Mouse (Mus musculus): Measurements from ENCODE around the gene Sirpa. TPM values are rescaled to one million over a fixed set of nuclear protein-coding genes. Genes with fewer than 3 reads are reported as not detected.
A peak's percentile ranks its signal among the peaks of the same experiment; 100 is the strongest.

The Sirpa gene
- polyA plus RNA-seq, 1 experiment from 2014 or later = 17.6 TPM

DNA sequence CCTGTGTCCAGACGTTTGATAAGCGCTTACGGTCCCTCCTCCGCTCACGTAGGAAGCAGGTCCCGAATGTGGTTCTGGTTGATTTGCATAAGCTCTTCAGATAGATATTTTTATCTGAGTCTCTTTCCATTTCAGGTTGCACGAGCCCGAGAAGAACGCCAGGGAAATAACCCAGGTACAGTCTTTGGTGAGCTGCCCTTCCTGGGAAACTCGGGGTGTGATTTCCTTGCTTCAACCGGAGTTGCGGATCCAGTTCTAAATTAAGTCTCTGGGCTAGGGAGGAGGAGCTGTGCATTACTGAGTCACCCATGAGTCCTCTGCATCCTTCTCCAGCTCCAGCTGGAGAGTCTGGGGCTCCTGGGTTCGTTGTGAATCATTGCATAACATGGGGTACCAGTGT lies 35.2 kb downstream of the Sirpa start:
- Histone ChIP-seq H3K4me2 (peak overlapping the region; percentile 55), H3K27ac (replicated peaks) (peak overlapping the region; percentile 40), H3K36me3 (peaks cover 41% of the 10 kb centered on the region), H3K4me3 (peak overlapping the region; percentile 27), H3K9ac (peak overlapping the region; percentile 50), H3K9me3 (no peaks in the 10 kb centered on the region), H3K27me3 (replicated peaks) (no peaks in the 10 kb centered on the region), H3K4me1 (peaks cover 36% of the 10 kb centered on the region)
- WGBS = 34% methylated on average over 13 of the region's 13 CpGs
- no peak for ATAC-seq (ENCODE audit: extremely low read depth, insufficient number of reproducible peaks, low FRiP score, low TSS enrichment)

DNA sequence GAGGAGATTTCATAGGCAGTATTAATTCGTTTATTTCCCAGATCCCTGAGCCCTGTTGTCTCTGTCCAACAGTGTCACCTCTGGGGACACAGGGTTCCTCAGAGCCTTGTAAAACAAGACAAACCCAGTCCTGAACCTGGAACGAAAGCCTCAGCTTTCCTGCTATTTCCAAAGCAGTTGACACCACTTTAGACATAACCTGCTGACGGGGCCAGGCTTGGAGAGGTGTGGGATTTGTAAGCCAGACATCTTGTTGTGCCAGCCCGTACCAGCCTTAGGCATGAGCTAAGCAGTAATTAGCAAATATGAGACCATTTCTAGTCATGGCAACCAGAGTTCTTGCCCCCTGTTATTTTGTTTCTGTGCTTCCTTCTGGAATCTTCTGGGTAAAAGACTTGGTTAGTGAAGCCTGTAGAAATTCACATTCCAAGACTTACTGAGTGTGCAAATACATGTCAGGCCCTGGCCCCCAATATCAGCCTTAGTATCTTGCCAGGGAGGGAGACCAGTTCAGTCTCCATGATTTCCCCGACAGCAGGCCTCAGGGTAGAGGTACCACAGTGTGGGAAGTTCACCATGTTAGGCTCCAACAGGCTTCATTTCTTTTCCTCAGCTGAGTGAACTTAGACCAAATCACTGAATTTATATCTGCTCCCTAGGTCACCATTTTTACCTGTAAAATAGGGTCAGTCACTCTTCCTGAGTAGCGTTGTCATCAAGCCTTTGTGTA lies 36.0 kb downstream of the Sirpa start:
- Histone ChIP-seq H3K9me3 (no peaks in the 10 kb centered on the region), H3K9ac (no peak overlapping the region), H3K27ac (replicated peaks) (peak overlapping the region; percentile 40; the same call in 1 of the 2 replicates), H3K4me2 (no peak overlapping the region), H3K36me3 (peaks cover 41% of the 10 kb centered on the region), H3K27me3 (replicated peaks) (no peaks in the 10 kb centered on the region), H3K4me1 (peaks cover 44% of the 10 kb centered on the region), H3K4me3 (no peak overlapping the region)
- no peak for ATAC-seq (ENCODE audit: extremely low read depth, insufficient number of reproducible peaks, low FRiP score, low TSS enrichment)
- 76% methylated on average over 6 of the region's 6 CpGs for WGBS

DNA sequence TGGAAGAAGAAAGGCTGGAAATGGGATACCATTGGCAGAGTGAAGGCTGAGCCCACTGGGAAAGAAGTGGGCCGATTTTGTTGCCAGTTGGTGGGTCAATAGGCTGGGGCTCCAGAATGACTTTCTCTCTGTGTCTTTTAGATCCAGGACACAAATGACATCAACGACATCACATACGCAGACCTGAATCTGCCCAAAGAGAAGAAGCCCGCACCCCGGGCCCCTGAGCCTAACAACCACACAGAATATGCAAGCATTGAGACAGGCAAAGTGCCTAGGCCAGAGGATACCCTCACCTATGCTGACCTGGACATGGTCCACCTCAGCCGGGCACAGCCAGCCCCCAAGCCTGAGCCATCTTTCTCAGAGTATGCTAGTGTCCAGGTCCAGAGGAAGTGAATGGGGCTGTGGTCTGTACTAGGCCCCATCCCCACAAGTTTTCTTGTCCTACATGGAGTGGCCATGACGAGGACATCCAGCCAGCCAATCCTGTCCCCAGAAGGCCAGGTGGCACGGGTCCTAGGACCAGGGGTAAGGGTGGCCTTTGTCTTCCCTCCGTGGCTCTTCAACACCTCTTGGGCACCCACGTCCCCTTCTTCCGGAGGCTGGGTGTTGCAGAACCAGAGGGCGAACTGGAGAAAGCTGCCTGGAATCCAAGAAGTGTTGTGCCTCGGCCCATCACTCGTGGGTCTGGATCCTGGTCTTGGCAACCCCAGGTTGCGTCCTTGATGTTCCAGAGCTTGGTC lies 37.3 kb downstream of the Sirpa start:
- no peak overlapping the region for H3K27ac ChIP-seq (replicated peaks)
- 90% methylated on average over 15 of the region's 15 CpGs for WGBS
- ATAC-seq (ENCODE audit: extremely low read depth, insufficient number of reproducible peaks, low FRiP score, low TSS enrichment) = no peak
- H3K4me2 ChIP-seq = no peak overlapping the region
- no peak overlapping the region for H3K9ac ChIP-seq
- no peaks in the 10 kb centered on the region for H3K9me3 ChIP-seq
- no peaks in the 10 kb centered on the region for H3K27me3 ChIP-seq (replicated peaks)
- no peak overlapping the region for H3K4me3 ChIP-seq
- peaks cover 45% of the 10 kb centered on the region for H3K4me1 ChIP-seq
- H3K36me3 ChIP-seq = peaks cover 41% of the 10 kb centered on the region

DNA sequence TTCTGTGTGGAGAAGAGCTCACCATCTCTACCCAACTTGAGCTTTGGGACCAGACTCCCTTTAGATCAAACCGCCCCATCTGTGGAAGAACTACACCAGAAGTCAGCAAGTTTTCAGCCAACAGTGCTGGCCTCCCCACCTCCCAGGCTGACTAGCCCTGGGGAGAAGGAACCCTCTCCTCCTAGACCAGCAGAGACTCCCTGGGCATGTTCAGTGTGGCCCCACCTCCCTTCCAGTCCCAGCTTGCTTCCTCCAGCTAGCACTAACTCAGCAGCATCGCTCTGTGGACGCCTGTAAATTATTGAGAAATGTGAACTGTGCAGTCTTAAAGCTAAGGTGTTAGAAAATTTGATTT lies 37.9 kb downstream of the Sirpa start:
- 89% methylated on average over 3 of the region's 3 CpGs for WGBS
- Histone ChIP-seq H3K9ac (no peak overlapping the region), H3K27ac (replicated peaks) (no peak overlapping the region), H3K9me3 (no peaks in the 10 kb centered on the region), H3K4me1 (peaks cover 40% of the 10 kb centered on the region), H3K4me3 (no peak overlapping the region), H3K36me3 (peaks cover 41% of the 10 kb centered on the region), H3K27me3 (replicated peaks) (no peaks in the 10 kb centered on the region), H3K4me2 (no peak overlapping the region)
- no peak for ATAC-seq (ENCODE audit: extremely low read depth, insufficient number of reproducible peaks, low FRiP score, low TSS enrichment)

GRCm38 (mm10) chr2:129630978-129631660 lies 38.5 kb downstream of the Sirpa start:
- Histone ChIP-seq H3K4me1 (peaks cover 39% of the 10 kb centered on the region), H3K36me3 (peaks cover 36% of the 10 kb centered on the region), H3K27me3 (replicated peaks) (no peaks in the 10 kb centered on the region), H3K9me3 (no peaks in the 10 kb centered on the region), H3K4me3 (no peak overlapping the region), H3K4me2 (no peak overlapping the region), H3K9ac (no peak overlapping the region), H3K27ac (replicated peaks) (no peak overlapping the region)
- no peak for ATAC-seq (ENCODE audit: extremely low read depth, insufficient number of reproducible peaks, low FRiP score, low TSS enrichment)
- WGBS = 63% methylated on average over 7 of the region's 7 CpGs

DNA sequence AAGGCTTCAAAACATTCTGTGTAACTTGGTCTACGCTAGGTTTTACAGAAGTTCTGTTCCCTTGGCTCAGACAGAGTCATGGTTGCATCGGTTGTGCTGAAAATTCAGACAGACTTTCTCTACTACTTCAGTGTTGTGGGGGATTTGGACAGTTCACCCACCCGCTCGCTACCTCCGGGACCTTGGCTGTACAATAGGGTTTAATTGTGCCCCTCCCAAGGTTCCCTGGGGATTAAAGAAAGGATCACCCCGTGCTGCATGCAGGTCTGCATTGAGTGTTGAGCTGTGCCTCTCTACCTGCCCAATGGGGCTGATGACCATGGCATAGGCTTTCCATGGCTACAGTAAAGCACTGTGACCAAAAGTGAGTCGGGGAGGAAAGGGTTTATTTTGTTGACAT lies 39.7 kb downstream of the Sirpa start:
- peaks cover 34% of the 10 kb centered on the region for H3K36me3 ChIP-seq
- no peak overlapping the region for H3K4me3 ChIP-seq
- no peak for ATAC-seq (ENCODE audit: extremely low read depth, insufficient number of reproducible peaks, low FRiP score, low TSS enrichment)
- H3K9ac ChIP-seq = no peak overlapping the region
- H3K27me3 ChIP-seq (replicated peaks) = no peaks in the 10 kb centered on the region
- peaks cover 38% of the 10 kb centered on the region for H3K4me1 ChIP-seq
- no peaks in the 10 kb centered on the region for H3K9me3 ChIP-seq
- no peak overlapping the region for H3K27ac ChIP-seq (replicated peaks)
- WGBS = 88% methylated on average over 7 of the region's 7 CpGs
- no peak overlapping the region for H3K4me2 ChIP-seq

DNA sequence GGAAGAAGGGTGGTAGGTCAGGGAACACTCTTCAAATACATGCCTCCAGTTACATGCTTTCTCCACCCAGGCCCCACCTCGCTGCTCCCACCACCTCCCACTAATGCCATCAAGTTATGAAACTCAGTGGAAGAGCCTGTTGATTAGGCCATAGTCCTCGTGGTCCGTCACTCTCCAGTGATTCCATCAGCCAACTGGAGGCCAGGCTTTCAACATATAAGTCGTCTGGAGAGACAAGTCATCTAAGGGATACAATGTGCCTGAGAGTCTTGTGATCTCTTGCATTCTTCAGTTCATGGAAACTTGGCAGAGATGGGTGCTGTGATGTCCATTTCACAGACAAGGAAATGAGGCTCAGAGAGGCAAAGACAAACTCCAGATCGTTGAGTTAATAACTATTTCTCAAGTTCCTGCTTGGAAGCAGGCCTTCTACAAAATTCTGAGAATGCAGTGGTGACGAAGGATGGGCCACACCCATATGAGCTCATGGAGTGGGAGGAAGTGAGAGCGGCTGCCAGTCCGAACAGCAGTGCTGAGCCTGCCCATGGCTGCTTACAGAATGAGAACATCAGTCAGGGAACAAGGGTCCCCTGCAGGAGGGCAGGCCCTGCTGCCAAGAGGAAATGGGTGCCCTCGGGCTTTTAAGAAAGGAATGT lies 40.6 kb downstream of the Sirpa start:
- H3K36me3 ChIP-seq = peaks cover 32% of the 10 kb centered on the region
- H3K9me3 ChIP-seq = no peaks in the 10 kb centered on the region
- no peak overlapping the region for H3K9ac ChIP-seq
- 39% methylated on average over 9 of the region's 9 CpGs for WGBS
- H3K4me3 ChIP-seq = no peak overlapping the region
- H3K4me1 ChIP-seq = peaks cover 29% of the 10 kb centered on the region
- H3K27ac ChIP-seq (replicated peaks) = peak overlapping the region; percentile 46
- H3K4me2 ChIP-seq = no peak overlapping the region
- no peak; the same call in 1 of the 2 replicates for ATAC-seq (ENCODE audit: extremely low read depth, insufficient number of reproducible peaks, low FRiP score, low TSS enrichment)
- no peaks in the 10 kb centered on the region for H3K27me3 ChIP-seq (replicated peaks)

DNA sequence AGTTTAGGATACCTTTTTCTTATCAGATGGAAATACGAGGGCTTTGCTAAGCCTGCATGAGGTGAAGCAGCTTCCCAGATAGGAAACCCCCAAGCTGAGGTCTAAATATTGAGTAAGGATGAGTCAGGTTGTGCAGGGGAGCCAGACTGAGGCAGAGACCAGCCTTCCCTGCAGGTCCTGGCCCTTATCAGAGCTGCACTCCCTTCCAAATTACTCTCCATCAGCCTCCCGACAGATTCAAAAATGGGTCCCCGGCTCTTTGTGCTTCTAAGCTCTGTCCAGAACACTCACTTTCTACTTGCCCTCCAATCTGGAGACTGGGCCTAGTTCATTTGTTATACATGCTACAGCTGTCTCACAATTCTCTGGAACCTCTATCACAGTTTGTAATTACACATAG lies 41.3 kb downstream of the Sirpa start:
- H3K9me3 ChIP-seq = no peaks in the 10 kb centered on the region
- no peak overlapping the region for H3K4me3 ChIP-seq
- ATAC-seq (ENCODE audit: extremely low read depth, insufficient number of reproducible peaks, low FRiP score, low TSS enrichment) = no peak
- no peak overlapping the region for H3K4me2 ChIP-seq
- H3K36me3 ChIP-seq = peaks cover 28% of the 10 kb centered on the region
- H3K27ac ChIP-seq (replicated peaks) = peak overlapping the region; percentile 46
- H3K27me3 ChIP-seq (replicated peaks) = no peaks in the 10 kb centered on the region
- H3K4me1 ChIP-seq = peaks cover 26% of the 10 kb centered on the region
- no peak overlapping the region for H3K9ac ChIP-seq
- 30% methylated on average over 3 of the region's 3 CpGs for WGBS

DNA sequence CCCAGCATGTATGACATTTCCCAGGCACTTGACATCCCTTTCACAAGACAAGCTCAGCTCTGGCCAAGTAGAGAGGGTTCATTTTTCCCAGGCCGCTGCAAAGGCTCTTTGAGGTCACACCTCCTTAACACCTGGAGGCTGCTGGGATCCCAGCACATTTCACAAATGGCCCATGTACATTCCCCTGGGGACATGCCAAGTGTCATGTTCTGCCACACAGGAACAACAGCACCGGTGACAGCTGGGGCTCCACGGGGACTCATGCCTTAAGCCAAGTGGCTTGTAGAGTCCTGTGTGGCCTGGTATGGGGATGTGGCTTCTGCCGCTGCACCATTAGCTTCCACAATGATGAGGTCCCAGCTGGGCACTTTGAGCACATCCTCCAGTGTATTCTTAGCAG lies 60.0 kb downstream of the Sirpa start:
- Histone ChIP-seq H3K9me3 (no peaks in the 10 kb centered on the region), H3K27me3 (replicated peaks) (no peaks in the 10 kb centered on the region), H3K4me1 (0 out of 2 replicates have a peak, but pooled peaks cover 4% of the 10 kb centered on the region), H3K9ac (no peak overlapping the region), H3K36me3 (no peaks in the 10 kb centered on the region), H3K4me3 (no peak overlapping the region), H3K27ac (replicated peaks) (no peak overlapping the region), H3K4me2 (no peak overlapping the region)
- ATAC-seq (ENCODE audit: extremely low read depth, insufficient number of reproducible peaks, low FRiP score, low TSS enrichment) = no peak
- 35% methylated on average over 4 of the region's 4 CpGs for WGBS

DNA sequence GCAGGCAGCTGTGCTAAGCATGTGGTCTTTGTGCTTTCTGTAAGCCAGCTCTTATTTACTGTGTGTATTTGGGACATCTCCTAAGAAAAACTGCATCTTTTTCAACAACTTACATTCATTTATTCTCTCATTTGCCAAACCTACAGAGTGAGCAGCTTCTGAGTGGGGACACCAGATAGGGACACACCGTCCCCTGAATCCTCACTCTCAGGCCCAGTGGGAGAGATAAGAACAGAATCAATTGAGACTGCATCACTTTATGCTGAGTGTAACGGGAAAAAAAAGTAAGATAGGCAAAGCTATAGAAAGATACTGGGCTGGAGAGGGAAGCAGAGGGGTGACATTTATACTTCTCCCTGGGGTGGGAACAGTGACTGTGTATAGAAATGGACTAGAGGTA lies 61.0 kb downstream of the Sirpa start:
- H3K4me2 ChIP-seq = no peak overlapping the region
- WGBS = 51% methylated on average over 2 of the region's 2 CpGs
- no peaks in the 10 kb centered on the region for H3K36me3 ChIP-seq
- no peak overlapping the region for H3K4me3 ChIP-seq
- no peaks in the 10 kb centered on the region for H3K27me3 ChIP-seq (replicated peaks)
- no peak for ATAC-seq (ENCODE audit: extremely low read depth, insufficient number of reproducible peaks, low FRiP score, low TSS enrichment)
- H3K27ac ChIP-seq (replicated peaks) = no peak overlapping the region
- H3K9ac ChIP-seq = no peak overlapping the region
- H3K9me3 ChIP-seq = no peaks in the 10 kb centered on the region
- H3K4me1 ChIP-seq = 0 out of 2 replicates have a peak, but pooled peaks cover 4% of the 10 kb centered on the region
